Mouse (Mus musculus) erythroid progenitor cell, adult 5-6 weeks (primary cell): ENCODE data around the gene Gm20683. TPM values are rescaled to one million over a fixed set of nuclear protein-coding genes. Genes with fewer than 3 reads are reported as not detected.

Source experiments
- total RNA-seq, 2 experiments: library from RNA; stranded (forward) in 1 of 2; stranded (reverse) in 1 of 2; fragments of 150-400 nt in 1 of 2; fragments of 186-747, 209-891 nt in 1 of 2; gene quantifications; 2 replicates each; pipeline versions ENCODE4 v1.2.3 to v1.2.4; 2015 to 2017; ENCODE audit warnings: low replicate concordance in 2 of 2

Gene Gm20683
- total RNA-seq, 2 experiments from 2014 or later = 1.3 TPM; not detected in 1

Other genes with a start within 250 kb of the Gm20683 start
- gene Gng13, start 124.6 kb downstream of the Gm20683 start, total RNA-seq (2015; ENCODE audit: low replicate concordance) = not detected in 2 replicates
- gene Gng13, start 124.6 kb downstream of the Gm20683 start, total RNA-seq (2017; ENCODE audit: low replicate concordance) = not detected in 2 replicates
- 15.5 and 33.2 TPM in 2 replicates for gene Chtf18, start 114.3 kb downstream of the Gm20683 start, total RNA-seq (2015; ENCODE audit: low replicate concordance)
- 56.2 and 62.6 TPM in 2 replicates for gene Chtf18, start 114.3 kb downstream of the Gm20683 start, total RNA-seq (2017; ENCODE audit: low replicate concordance)
- gene Rpusd1, start 114.1 kb downstream of the Gm20683 start, total RNA-seq (2015; ENCODE audit: low replicate concordance) = 1.1 and 2.1 TPM in 2 replicates
- gene Rpusd1, start 114.1 kb downstream of the Gm20683 start, total RNA-seq (2017; ENCODE audit: low replicate concordance) = 0.26 and 3.7 TPM in 2 replicates
- gene Mslnl, start 105.7 kb downstream of the Gm20683 start, total RNA-seq (2015; ENCODE audit: low replicate concordance) = not detected in 2 replicates
- gene Mslnl, start 105.7 kb downstream of the Gm20683 start, total RNA-seq (2017; ENCODE audit: low replicate concordance) = not detected in 2 replicates
- not detected in 2 replicates for gene Msln, start 87.4 kb downstream of the Gm20683 start, total RNA-seq (2015; ENCODE audit: low replicate concordance)
- gene Msln, start 87.4 kb downstream of the Gm20683 start, total RNA-seq (2017; ENCODE audit: low replicate concordance) = not detected in 2 replicates
- gene Narfl, start 68.0 kb downstream of the Gm20683 start, total RNA-seq (2015; ENCODE audit: low replicate concordance) = 0.42 and 6.8 TPM in 2 replicates
- 7.1 and 12.0 TPM in 2 replicates for gene Narfl, start 68.0 kb downstream of the Gm20683 start, total RNA-seq (2017; ENCODE audit: low replicate concordance)
- 8.6 and 9.6 TPM in 2 replicates for gene Haghl, start 56.1 kb downstream of the Gm20683 start, total RNA-seq (2015; ENCODE audit: low replicate concordance)
- 2.3 and 6.0 TPM in 2 replicates for gene Haghl, start 56.1 kb downstream of the Gm20683 start, total RNA-seq (2017; ENCODE audit: low replicate concordance)
- gene Ccdc78, start 55.2 kb downstream of the Gm20683 start, total RNA-seq (2015; ENCODE audit: low replicate concordance) = not detected in 2 replicates
- not detected in 2 replicates for gene Ccdc78, start 55.2 kb downstream of the Gm20683 start, total RNA-seq (2017; ENCODE audit: low replicate concordance)
- 38.1 and 51.5 TPM in 2 replicates for gene Fam173a, start 48.9 kb downstream of the Gm20683 start, total RNA-seq (2015; ENCODE audit: low replicate concordance)
- gene Fam173a, start 48.9 kb downstream of the Gm20683 start, total RNA-seq (2017; ENCODE audit: low replicate concordance) = 5.4 and 16.7 TPM in 2 replicates
- not detected in 2 replicates for gene AC134908.4, start 46.1 kb downstream of the Gm20683 start, total RNA-seq (2015; ENCODE audit: low replicate concordance)
- gene AC134908.4, start 46.1 kb downstream of the Gm20683 start, total RNA-seq (2017; ENCODE audit: low replicate concordance) = not detected in 2 replicates
- gene Metrn, start 44.6 kb downstream of the Gm20683 start, total RNA-seq (2015; ENCODE audit: low replicate concordance) = not detected in 2 replicates
- gene Metrn, start 44.6 kb downstream of the Gm20683 start, total RNA-seq (2017; ENCODE audit: low replicate concordance) = 5.4 and 5.9 TPM in 2 replicates
- gene Fbxl16, start 32.7 kb downstream of the Gm20683 start, total RNA-seq (2015; ENCODE audit: low replicate concordance) = not detected in 2 replicates
- gene Fbxl16, start 32.7 kb downstream of the Gm20683 start, total RNA-seq (2017; ENCODE audit: low replicate concordance) = not detected in 2 replicates
- 4.2 and 6.5 TPM in 2 replicates for gene Wdr24, start 18.1 kb downstream of the Gm20683 start, total RNA-seq (2015; ENCODE audit: low replicate concordance)
- 7.0 and 14.5 TPM in 2 replicates for gene Wdr24, start 18.1 kb downstream of the Gm20683 start, total RNA-seq (2017; ENCODE audit: low replicate concordance)
- 5.4 and 6.1 TPM in 2 replicates for gene Jmjd8, start 12.9 kb downstream of the Gm20683 start, total RNA-seq (2015; ENCODE audit: low replicate concordance)
- gene Jmjd8, start 12.9 kb downstream of the Gm20683 start, total RNA-seq (2017; ENCODE audit: low replicate concordance) = 2.7 and 9.1 TPM in 2 replicates
- gene Stub1, start 8.4 kb downstream of the Gm20683 start, total RNA-seq (2015; ENCODE audit: low replicate concordance) = 58.7 and 86.4 TPM in 2 replicates
- 47.1 and 58.4 TPM in 2 replicates for gene Stub1, start 8.4 kb downstream of the Gm20683 start, total RNA-seq (2017; ENCODE audit: low replicate concordance)
- 4.6 TPM in 1 of 2 replicates, not detected in the other for gene Rhbdl1, start 4.5 kb downstream of the Gm20683 start, total RNA-seq (2015; ENCODE audit: low replicate concordance)
- gene Rhbdl1, start 4.5 kb downstream of the Gm20683 start, total RNA-seq (2017; ENCODE audit: low replicate concordance) = 0.77 TPM in 1 of 2 replicates, not detected in the other
- 34.4 and 37.1 TPM in 2 replicates for gene Rhot2, start 3.1 kb upstream of the Gm20683 start, total RNA-seq (2015; ENCODE audit: low replicate concordance)
- gene Rhot2, start 3.1 kb upstream of the Gm20683 start, total RNA-seq (2017; ENCODE audit: low replicate concordance) = 39.1 and 41.5 TPM in 2 replicates
- 52.8 and 61.6 TPM in 2 replicates for gene Wdr90, start 19.7 kb upstream of the Gm20683 start, total RNA-seq (2015; ENCODE audit: low replicate concordance)
- gene Wdr90, start 19.7 kb upstream of the Gm20683 start, total RNA-seq (2017; ENCODE audit: low replicate concordance) = 26.4 and 37.6 TPM in 2 replicates
- gene Mcrip2, start 27.0 kb upstream of the Gm20683 start, total RNA-seq (2015; ENCODE audit: low replicate concordance) = 4.2 and 11.9 TPM in 2 replicates
- gene Mcrip2, start 27.0 kb upstream of the Gm20683 start, total RNA-seq (2017; ENCODE audit: low replicate concordance) = 3.5 TPM in 1 of 2 replicates, not detected in the other
- gene Mettl26, start 33.3 kb upstream of the Gm20683 start, total RNA-seq (2015; ENCODE audit: low replicate concordance) = 10.1 and 17.3 TPM in 2 replicates
- 7.1 and 7.7 TPM in 2 replicates for gene Mettl26, start 33.3 kb upstream of the Gm20683 start, total RNA-seq (2017; ENCODE audit: low replicate concordance)
- not detected in 2 replicates for gene Wfikkn1, start 39.1 kb upstream of the Gm20683 start, total RNA-seq (2015; ENCODE audit: low replicate concordance)
- gene Wfikkn1, start 39.1 kb upstream of the Gm20683 start, total RNA-seq (2017; ENCODE audit: low replicate concordance) = 0.26 and 1.7 TPM in 2 replicates
- gene Rab40c, start 78.0 kb upstream of the Gm20683 start, total RNA-seq (2015; ENCODE audit: low replicate concordance) = 2.2 and 2.5 TPM in 2 replicates
- gene Rab40c, start 78.0 kb upstream of the Gm20683 start, total RNA-seq (2017; ENCODE audit: low replicate concordance) = 0.98 and 3.2 TPM in 2 replicates
- 1,618 and 1,746 TPM in 2 replicates for gene Pigq, start 103.2 kb upstream of the Gm20683 start, total RNA-seq (2015; ENCODE audit: low replicate concordance)
- gene Pigq, start 103.2 kb upstream of the Gm20683 start, total RNA-seq (2017; ENCODE audit: low replicate concordance) = 1,554 and 1,638 TPM in 2 replicates
- gene Nhlrc4, start 103.2 kb upstream of the Gm20683 start, total RNA-seq (2015; ENCODE audit: low replicate concordance) = 13.7 and 13.8 TPM in 2 replicates
- gene Nhlrc4, start 103.2 kb upstream of the Gm20683 start, total RNA-seq (2017; ENCODE audit: low replicate concordance) = 13.7 and 18.9 TPM in 2 replicates
- not detected in 2 replicates for gene A930017K11Rik, start 110.8 kb upstream of the Gm20683 start, total RNA-seq (2015; ENCODE audit: low replicate concordance)
- not detected in 2 replicates for gene A930017K11Rik, start 110.8 kb upstream of the Gm20683 start, total RNA-seq (2017; ENCODE audit: low replicate concordance)
- gene Capn15, start 144.0 kb upstream of the Gm20683 start, total RNA-seq (2015; ENCODE audit: low replicate concordance) = 9.6 and 9.7 TPM in 2 replicates
- 5.7 and 9.1 TPM in 2 replicates for gene Capn15, start 144.0 kb upstream of the Gm20683 start, total RNA-seq (2017; ENCODE audit: low replicate concordance)
- not detected in 2 replicates for gene Rab11fip3, start 227.8 kb upstream of the Gm20683 start, total RNA-seq (2015; ENCODE audit: low replicate concordance)
- gene Rab11fip3, start 227.8 kb upstream of the Gm20683 start, total RNA-seq (2017; ENCODE audit: low replicate concordance) = 0.26 TPM in 1 of 2 replicates, not detected in the other
- 1.8 TPM in 1 of 2 replicates, not detected in the other for gene Decr2, start 248.6 kb upstream of the Gm20683 start, total RNA-seq (2015; ENCODE audit: low replicate concordance)
- gene Decr2, start 248.6 kb upstream of the Gm20683 start, total RNA-seq (2017; ENCODE audit: low replicate concordance) = 1.4 TPM in 1 of 2 replicates, not detected in the other